Mouse (Mus musculus) testis, adult 2 months (tissue): ENCODE measurements around the gene Ascl3. TPM values are rescaled to one million over a fixed set of nuclear protein-coding genes. Genes with fewer than 3 reads are reported as not detected.

ENCODE experiments used
- H3K27ac ChIP-seq: fragments of 200-500 bp; 2 replicates; pipeline ENCODE4 v1.5.1; 2012; ENCODE audit warnings: low read depth, low read length; ENCODE audit not compliant: control insufficient read depth, insufficient read depth
- H3K27me3 ChIP-seq: fragments of 200-500 bp; 2 replicates; pipeline ENCODE4 v1.6.1; 2012; ENCODE audit warnings: mild to moderate bottlenecking, low read length, moderate library complexity; ENCODE audit not compliant: control insufficient read depth, insufficient read depth
- H3K36me3 ChIP-seq: fragments of 200-500 bp; 2 replicates; pipeline ENCODE4 v1.6.1; 2012; ENCODE audit warnings: mild to moderate bottlenecking, low read length; ENCODE audit not compliant: control insufficient read depth, insufficient read depth
- H3K4me1 ChIP-seq: fragments of 200-500 bp; 2 replicates; pipeline ENCODE4 v1.6.1; 2012; ENCODE audit warnings: low read length; ENCODE audit not compliant: control insufficient read depth, insufficient read depth
- H3K4me3 ChIP-seq: fragments of 200-500 bp; 2 replicates; pipeline ENCODE4 v1.5.1; 2012; ENCODE audit warnings: low read depth, mild to moderate bottlenecking, low read length, moderate library complexity, mixed read lengths; ENCODE audit not compliant: control insufficient read depth
- CTCF ChIP-seq: fragments of 200-500 bp; IDR thresholded peaks from 2 replicates; pipeline ENCODE4 v1.5.1; 2012; ENCODE audit warnings: low read depth, mild to moderate bottlenecking, inconsistent platforms, low read length, moderate library complexity; ENCODE audit not compliant: control insufficient read depth, insufficient read depth, insufficient replicate concordance
- POLR2A ChIP-seq: fragments of 200-500 bp; IDR thresholded peaks from 2 replicates; pipeline ENCODE4 v1.6.1; 2012; ENCODE audit warnings: low read depth, mild to moderate bottlenecking, inconsistent platforms, low read length, moderate library complexity; ENCODE audit not compliant: control insufficient read depth
- polyA plus RNA-seq: library from polyadenylated mRNA; depleted of rRNA; stranded (reverse); fragments of >200 nt; gene quantifications from 2 replicates; pipeline ENCODE4 v1.2.3, GENCODE M21; 2012

The Ascl3 gene
- polyA plus RNA-seq, 1 experiment, result 0.95 TPM

DNA sequence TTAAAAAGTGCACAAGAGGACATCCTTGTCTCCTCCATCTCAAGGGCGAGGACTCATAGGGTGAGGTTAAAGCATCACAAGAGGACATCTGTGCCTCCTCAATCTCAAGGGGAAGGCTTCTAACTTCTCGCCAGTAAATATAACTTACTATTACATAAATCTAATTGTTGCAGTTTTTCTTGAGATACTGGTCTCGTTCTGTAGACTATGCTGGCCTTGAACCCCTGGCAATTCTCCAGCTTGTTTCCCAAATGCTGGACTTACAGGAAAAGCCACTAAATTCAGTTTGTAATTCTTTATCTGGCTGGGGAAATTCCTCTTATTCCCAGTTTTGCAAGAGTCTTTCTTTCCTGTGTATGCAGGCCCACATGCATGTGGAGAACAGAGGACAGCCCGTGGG is 3.3 kb upstream of the Ascl3 start:
- Histone ChIP-seq H3K4me3 (no peak overlapping the region), H3K4me1 (no peaks in the 10 kb centered on the region), H3K27me3 (no peaks in the 10 kb centered on the region), H3K36me3 (no peaks in the 10 kb centered on the region), H3K27ac (no peak overlapping the region)
- TF ChIP-seq POLR2A (no peak), CTCF (no peak)

DNA sequence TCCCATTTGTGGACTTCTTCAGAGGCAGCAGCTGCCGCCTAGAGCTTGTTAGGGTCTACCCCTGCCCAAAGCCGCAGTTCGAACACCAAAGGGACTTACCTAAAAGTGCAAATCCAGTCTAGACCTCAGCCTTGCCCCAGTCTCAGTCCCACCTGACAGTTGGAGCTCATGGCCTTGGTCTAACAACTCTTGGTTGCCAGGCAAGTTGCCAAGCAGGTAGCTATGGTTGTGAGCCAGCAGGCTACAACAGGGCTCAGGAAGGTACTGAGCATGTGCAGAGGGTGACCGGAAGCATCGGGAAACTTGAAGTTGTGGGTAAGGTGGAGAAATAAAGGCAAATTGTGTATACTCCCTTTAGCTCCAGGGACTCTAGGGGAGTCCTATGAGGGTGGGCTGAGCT is 7.8 kb downstream of the Ascl3 start, which contains the start of gene BC051019:
BC051019 (minus strand) TSS at position 154 of the 400 bp plus-strand sequence.
- H3K27ac ChIP-seq, result no peak within 1 kb of the TSS
- TF ChIP-seq POLR2A (no peak), CTCF (no peak)
- no peaks in the 10 kb centered on the region for H3K36me3 ChIP-seq
- no peaks in the 10 kb centered on the region for H3K27me3 ChIP-seq
- H3K4me3 ChIP-seq, result no peak within 1 kb of the TSS
- peaks cover 15% of the 10 kb centered on the region for H3K4me1 ChIP-seq

DNA sequence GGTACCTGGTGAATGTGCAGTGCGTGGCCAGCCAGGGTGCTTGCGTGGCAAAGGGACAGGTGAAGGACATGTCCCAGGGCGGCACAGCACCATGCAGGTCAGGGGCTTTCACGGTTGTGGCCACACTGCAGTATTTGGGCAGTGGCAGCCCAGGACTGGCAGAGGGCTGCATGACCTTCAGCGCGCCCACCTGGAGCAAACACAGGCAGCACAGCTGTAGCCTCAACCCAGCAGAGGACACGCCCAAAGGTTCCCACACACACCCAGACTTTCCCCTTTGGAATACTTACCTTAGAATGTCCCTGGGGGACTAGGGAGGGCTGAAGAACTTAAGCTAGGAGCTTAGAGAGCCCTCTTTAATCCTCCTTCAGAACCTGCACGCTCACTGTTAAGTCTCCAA is 8.4 kb downstream of the Ascl3 start:
- H3K4me1 ChIP-seq, result peaks cover 15% of the 10 kb centered on the region
- H3K4me3 ChIP-seq, result no peak overlapping the region
- no peaks in the 10 kb centered on the region for H3K27me3 ChIP-seq
- no peaks in the 10 kb centered on the region for H3K36me3 ChIP-seq
- TF ChIP-seq POLR2A, result no peak
- TF ChIP-seq CTCF, result no peak
- H3K27ac ChIP-seq, result no peak overlapping the region

DNA sequence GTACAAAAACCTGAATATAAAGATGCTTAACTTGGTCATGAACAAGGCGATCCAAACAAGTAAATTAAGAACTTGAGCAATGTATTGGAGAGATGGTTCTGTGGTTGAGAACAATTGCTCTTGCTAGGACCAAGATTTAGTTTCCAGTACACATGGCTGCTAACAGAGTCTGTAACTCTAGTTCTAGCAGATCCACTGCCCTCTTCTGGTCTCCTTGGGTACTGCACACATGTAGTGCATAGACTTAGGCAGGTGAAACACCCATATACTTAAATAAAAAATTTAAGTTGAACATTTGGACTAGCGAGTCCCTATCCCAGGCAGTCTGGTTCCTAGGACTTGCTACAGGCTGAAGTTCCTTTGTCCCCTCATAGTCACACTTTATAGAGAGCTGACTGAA is 8.9 kb downstream of the Ascl3 start:
- TF ChIP-seq POLR2A, result no peak
- no peak for TF ChIP-seq CTCF
- H3K4me1 ChIP-seq, result peaks cover 12% of the 10 kb centered on the region
- H3K36me3 ChIP-seq, result no peaks in the 10 kb centered on the region
- H3K4me3 ChIP-seq, result no peak overlapping the region
- H3K27ac ChIP-seq, result no peak overlapping the region
- H3K27me3 ChIP-seq, result no peaks in the 10 kb centered on the region

DNA sequence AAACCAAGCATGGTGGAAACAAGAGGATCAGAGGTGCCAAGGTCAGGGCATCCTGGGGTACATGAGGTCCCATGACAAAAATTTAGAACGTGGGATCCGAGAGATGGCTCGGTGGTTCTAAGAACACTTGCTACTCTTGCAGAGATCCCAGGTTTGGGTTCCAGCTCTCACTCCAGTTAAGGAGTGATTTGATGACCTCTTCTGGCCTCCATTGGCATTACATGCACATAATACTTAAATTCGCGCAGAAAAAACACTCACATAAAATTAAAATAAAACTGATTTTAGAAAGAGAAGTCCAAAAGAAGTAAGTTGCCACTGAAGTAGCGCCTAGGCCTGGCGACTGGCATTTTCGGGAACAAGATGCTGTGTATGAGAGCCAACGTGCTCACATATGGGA is 12.2 kb downstream of the Ascl3 start:
- H3K4me3 ChIP-seq, result no peak overlapping the region
- H3K27ac ChIP-seq, result no peak overlapping the region
- peaks cover 3% of the 10 kb centered on the region for H3K4me1 ChIP-seq
- no peaks in the 10 kb centered on the region for H3K36me3 ChIP-seq
- TF ChIP-seq POLR2A (no peak), CTCF (no peak)
- no peaks in the 10 kb centered on the region for H3K27me3 ChIP-seq

DNA sequence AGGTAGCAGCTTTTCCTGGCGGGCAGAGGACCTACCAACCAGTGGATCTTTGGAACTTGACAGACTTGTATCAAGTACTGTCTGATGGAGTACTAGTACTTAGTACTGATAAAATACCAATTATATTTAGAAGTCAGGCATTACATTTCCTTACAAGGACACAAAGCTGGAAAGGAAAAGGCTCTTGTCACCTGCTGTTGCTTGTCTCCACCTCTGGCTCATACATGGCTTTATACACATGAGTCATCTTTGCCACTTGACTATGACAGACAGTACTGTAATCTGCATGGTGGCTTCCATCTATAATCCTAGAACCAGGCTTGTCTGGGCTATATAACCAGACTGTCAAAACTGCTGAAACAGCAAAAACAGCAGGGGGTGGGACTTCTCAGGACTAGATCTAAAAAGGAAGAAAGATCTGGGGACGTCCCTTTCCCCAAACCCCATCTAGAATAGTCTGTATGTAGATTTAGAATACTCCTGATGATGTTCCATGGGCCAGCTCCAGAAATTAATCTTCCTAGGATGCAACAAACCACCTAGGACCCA is 18.0 kb downstream of the Ascl3 start:
- TF ChIP-seq POLR2A, result no peak
- no peak for TF ChIP-seq CTCF
- no peak overlapping the region for H3K4me3 ChIP-seq
- H3K36me3 ChIP-seq, result peaks cover 3% of the 10 kb centered on the region
- no peaks in the 10 kb centered on the region for H3K4me1 ChIP-seq
- H3K27ac ChIP-seq, result no peak overlapping the region
- no peaks in the 10 kb centered on the region for H3K27me3 ChIP-seq

DNA sequence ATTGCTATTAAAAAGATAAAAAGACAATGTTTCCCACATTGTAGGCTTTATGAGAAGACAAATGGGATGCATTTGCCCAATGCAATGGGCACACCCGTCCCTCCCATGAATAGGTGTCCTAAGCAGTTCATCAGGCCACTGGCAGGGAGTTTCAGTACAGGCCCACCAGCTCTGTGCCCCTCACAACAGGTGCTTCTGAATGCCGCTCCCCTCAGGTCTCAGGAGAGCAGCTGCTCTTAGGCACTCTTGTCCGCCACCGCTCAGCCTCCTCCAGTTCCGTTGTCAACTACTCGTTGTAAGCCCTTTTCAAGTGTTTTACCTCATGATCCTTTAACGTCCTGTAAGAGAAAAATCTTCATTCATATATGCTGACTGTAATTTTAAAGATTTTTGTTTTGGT is 19.3 kb downstream of the Ascl3 start:
- H3K4me1 ChIP-seq, result no peaks in the 10 kb centered on the region
- H3K27me3 ChIP-seq, result no peaks in the 10 kb centered on the region
- TF ChIP-seq CTCF (no peak), POLR2A (no peak)
- H3K4me3 ChIP-seq, result no peak overlapping the region
- no peak overlapping the region for H3K27ac ChIP-seq
- peaks cover 4% of the 10 kb centered on the region for H3K36me3 ChIP-seq

DNA sequence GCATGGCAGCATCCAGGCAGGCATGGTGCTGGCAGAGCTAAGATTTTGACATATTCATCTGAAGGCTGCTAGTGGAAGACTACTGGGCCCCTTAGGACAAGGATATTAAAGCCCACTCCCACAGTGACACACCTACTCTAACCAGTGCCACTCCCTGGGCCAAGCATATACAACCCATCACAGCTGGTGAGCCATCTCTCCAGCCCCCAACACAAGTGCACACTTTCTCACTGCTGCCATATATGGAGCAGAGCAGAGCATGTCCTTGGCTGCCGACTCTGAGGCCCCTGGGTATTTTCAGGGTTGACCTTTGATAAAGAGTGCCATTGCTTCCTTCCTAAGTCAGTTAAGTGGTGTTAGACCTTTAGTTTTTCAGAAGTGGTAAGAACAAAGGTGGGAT is 21.5 kb downstream of the Ascl3 start:
- Histone ChIP-seq H3K27ac (peak overlapping the region; percentile 10), H3K27me3 (no peaks in the 10 kb centered on the region), H3K4me3 (no peak overlapping the region), H3K4me1 (no peaks in the 10 kb centered on the region), H3K36me3 (peaks cover 4% of the 10 kb centered on the region)
- TF ChIP-seq POLR2A, result no peak
- no peak for TF ChIP-seq CTCF
